Mouse (Mus musculus) frontal cortex, adult 2 months (tissue): ENCODE measurements around the gene Aspa. TPM values are rescaled to one million over a fixed set of nuclear protein-coding genes. Genes with fewer than 3 reads are reported as not detected.
"Not testable (repeated sequence)": the region's sequence is repeated elsewhere in the genome, so short reads cannot be mapped to it uniquely, and the experiment has no call there.

Experiments
- DNase-seq, 2 experiments: peaks; one replicate each; pipeline ENCODE4 v3.0.0; 2022; ENCODE audit warnings: low spot score in 1 of 2; ENCODE audit errors: extremely low spot score in 1 of 2
- polyA plus RNA-seq: library from polyadenylated mRNA; depleted of rRNA; stranded (reverse); fragments of >200 nt; gene quantifications from 2 replicates; pipeline ENCODE4 v1.2.3, GENCODE M21; 2012; rRNA removed

Gene Aspa
- polyA plus RNA-seq, result 26.8 and 29.9 TPM in 2 replicates

DNA sequence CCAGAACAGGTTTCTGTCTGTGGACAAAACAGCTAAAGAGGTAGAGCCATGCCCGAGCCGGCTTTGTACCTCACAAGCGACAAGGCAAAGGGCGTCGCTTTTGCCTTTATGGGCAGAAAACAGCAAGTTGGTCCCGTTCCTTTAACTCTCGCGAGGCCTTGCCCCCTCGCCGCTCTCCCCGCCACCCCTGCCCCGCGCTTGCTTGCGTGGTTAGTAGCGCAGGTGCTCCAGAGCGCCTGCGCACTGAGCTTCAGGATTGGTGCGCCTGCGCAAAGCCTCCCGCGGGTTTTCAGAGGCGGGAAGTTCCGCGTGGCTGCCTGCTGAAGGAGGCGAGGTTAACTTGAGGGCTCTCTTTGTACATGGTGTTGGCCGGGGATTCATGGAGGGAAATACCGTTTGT is at the start of gene Aspa, which contains the start of the genes Gm49340 and Spata22:
Gene Aspa, minus strand, starts transcription at position 155 of the 400 bp plus-strand sequence.
Gene Gm49340, plus strand, starts transcription at position 300 of the 400 bp plus-strand sequence.
Gene Spata22, plus strand, starts transcription at position 300 of the 400 bp plus-strand sequence.
- no peak for DNase-seq

DNA sequence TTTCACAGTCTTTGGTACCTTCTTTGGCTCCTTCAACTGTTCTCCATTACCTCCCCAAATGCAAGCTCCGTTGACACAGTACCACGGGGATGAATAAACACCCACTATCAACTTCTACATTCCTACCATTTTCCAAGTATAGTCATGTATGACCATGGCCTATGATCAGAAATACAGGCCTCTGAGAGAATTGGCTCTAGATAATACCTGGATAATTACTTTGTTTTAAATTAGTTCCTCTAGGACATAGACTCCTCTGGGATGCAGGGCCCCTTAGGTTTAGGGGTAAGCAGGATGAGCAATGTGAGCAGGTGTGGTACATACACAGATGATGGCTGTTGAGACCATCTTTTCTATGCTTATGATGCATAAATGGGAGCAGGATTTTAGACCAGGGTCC is 41.5 kb upstream of the Aspa start, which contains the start of gene Olfr376:
Gene Olfr376, plus strand, starts transcription at position 301 of the 400 bp plus-strand sequence.
- DNase-seq, result no peak

DNA sequence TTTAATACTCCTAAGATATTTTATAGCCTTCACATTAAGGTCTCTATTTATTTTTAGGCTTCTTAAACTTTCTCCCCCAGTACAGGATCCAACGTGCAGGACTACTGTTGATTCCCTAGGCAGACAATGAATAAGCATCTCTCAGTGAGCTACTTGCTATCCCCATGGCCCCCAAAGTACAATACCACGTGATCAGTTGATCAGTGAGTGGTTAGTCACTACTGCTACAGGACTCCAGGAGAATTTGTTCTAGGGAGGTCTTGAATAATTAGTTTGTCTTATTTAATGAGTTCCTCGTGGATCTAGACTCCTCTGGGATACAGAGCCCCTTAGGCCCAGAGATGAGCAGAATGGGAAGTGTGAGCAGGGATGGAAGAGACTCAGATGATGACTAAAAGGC is 21.1 kb upstream of the Aspa start, which contains the start of gene Olfr20:
Gene Olfr20, plus strand, starts transcription at position 301 of the 400 bp plus-strand sequence.
- no peak for DNase-seq

DNA sequence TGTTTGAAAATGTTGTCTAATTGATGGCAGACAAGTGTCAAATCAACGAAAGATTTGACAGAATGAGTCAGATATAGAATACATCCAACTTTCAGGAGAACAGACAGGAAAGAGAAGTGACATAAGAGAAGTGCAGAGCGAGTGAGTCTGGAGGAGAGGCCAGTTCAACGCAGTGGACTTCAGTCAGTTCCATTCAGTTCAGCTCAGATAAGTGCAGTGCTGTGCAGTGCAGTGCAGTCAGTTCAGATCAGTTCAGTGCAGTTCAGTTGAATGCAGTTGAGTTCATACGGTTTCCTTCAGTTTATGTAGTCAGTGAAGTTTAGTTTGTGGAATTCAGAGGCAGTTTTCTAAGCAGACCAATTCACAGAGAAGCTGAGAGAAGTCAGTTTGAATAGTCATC is 7.5 kb upstream of the Aspa start:
- DNase-seq, result no peak

DNA sequence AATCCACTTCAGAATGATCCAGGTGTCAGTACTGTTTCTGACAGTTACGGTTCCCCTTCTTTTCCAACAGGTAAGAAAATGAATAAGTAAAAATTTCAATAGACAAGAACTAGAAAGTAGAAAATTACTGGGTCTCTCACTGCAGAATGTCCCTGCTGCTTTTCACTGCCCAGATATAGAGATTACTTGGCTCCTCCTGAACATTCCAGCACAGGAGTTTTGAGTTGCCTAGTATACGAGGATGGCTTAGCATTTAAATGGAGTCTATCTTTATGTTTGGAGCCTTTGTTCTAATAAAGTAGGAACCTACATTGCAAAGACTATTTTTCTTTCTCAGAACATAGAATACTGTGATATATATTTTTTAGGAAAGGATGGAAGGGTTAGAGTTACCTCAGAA is 4.0 kb upstream of the Aspa start:
- no peak for DNase-seq

DNA sequence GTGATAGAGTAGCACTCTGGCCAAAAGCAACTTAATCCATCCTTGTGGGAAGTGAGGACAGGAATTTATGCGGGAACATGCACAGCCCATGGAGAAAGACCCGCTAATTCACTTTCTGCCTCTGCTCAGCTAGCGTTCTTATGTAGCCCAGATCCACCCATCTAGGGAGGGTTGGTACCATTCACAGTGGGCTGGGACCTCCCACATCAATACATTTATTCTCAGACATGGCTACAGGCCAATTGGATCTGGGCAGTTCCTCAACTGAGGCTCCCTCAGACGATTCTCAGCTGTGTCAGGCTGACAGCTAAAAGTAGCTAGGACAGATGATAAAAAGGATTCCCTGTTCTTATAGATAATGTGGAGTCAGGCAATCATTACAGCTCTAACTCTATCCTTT is 2.0 kb downstream of the Aspa start:
- DNase-seq, result peak; percentile 2 to 37

DNA sequence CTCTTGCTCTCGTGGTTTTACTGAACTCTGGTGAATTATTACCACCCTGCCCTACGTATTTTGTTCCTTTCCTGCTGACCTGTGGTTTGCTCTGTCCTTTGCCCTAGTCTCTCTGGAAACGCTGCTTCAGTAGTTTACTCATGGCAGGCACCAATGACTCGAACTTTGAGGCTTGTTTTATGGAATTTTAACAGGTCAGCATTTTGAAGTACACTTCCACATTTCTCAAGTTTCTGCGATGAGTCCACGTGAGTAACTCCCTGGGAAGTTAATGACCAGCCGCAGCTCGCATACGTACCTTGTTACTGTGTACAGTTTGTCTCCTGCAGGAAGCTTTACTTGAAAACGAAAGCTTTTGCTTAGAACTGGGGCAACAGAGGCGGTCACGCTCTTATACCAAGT is 2.9 kb downstream of the Aspa start:
- DNase-seq, result no peak

DNA sequence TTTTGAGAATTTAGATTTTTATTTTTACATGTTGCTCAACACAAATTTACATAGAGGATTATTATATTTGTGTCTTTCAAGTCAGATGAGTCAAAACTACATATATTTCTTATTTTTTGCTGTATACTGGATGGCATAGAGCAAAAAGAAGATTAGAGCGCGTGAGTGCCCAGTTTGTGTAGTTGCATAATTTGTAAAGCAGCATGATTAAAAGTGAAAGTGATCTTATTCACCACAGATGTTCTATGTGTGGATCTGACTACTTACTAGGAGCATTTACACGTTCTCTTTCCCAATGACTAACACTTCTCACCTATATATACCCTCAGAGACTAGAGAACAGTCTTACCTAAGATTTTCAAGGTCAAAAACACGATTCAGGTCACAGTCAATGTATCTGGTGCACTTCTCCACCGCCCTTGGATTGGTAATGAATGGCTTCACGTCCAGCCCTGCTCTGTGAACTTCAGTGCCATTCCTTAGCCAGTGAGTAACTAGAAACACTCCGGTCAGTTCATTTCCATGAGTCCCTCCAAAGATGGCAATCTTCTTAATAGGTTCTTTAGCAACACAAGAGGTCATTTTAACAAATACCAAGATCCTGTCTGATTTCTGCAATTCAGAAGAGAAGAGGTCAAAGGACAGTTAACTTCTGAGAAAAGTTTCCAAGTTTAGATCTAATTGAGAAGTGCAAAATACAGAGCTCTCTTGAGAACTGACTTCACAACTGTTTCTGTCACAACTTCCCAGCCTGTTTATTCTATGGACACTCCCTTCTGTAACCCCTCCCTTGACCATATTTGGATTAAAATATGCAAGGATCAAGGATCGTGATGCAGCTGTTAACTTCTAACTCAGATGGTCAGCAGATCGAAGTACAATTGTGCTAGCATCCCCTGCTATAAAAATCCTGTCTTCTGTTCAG is 5.2 kb downstream of the Aspa start:
- DNase-seq, result no peak

DNA sequence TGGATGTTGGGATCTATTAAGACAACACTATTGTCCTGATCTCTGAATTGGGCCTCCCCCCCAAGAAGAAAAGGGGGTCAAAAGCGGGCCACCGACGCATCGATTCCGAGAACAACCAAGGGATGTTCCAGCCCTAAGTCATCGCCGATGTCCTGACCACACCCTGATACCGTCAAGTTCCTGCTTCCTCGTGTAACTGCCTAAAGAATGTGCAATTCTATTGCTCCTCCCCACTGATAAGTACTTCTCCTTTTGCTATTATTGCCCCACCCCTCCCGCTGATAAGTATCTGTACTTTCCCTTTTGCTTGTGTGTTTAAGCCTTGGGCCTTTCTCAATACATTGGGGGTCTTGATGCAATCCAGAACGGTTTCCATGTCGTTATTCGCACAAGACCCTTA is 8.3 kb downstream of the Aspa start:
- not testable (repeated sequence) for DNase-seq

DNA sequence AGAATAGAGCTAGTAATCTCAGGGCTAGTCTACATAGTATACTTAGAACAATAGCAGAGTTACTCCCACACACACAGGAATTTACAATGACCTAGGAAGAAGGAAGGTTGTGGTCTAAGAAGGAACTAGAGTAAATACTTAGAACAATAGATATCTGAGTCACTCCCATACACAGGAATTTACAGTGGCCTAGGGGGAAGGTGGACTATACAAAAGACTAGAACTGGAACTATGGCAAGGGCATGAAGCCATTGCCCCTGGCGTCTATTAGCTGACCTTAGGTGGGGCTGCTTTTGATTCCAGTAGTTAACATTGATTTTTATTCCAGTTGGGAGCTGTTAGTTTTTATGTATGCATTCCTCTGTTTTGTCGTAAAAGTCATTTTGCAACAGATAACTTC is 10.8 kb downstream of the Aspa start:
- not testable (repeated sequence) for DNase-seq

DNA sequence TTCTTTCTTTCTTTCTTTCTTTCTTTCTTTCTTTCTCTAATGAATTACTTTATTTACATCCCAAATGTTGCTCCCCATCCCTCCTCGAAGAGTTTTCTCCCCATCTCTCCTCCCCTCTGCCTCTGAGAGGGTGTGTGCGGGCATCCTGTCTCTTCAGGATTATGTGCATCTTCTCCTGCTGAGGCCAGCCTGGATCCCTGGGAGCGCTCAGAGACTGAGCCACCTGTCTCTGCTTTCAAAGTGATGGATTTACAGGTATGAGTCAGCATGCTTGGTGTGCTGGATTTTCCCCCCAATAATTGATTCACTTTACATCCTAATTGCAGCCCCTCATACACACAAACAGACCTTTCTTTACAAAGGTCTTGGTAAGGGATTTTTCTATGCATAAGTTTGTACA is 13.4 kb downstream of the Aspa start:
- DNase-seq, result no peak

DNA sequence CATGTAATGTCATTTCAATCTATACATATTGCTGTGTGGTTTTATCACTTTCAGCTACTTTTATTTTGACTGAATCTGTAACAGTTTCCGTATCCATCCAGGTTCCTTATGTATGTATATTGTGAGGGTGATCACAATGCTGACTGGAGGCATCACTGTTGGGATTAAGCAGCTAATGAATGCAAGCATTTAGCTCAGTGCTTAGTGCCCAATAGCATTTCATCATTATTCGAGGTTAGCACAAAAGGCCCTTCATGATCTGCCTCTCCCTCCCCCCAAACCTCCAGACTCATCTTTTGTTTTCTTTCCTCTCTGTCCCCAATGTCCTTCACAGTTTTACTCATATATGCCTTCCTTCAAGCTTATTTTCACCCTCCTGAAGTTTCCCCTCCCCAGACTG is 26.3 kb downstream of the Aspa start:
- DNase-seq, result no peak

DNA sequence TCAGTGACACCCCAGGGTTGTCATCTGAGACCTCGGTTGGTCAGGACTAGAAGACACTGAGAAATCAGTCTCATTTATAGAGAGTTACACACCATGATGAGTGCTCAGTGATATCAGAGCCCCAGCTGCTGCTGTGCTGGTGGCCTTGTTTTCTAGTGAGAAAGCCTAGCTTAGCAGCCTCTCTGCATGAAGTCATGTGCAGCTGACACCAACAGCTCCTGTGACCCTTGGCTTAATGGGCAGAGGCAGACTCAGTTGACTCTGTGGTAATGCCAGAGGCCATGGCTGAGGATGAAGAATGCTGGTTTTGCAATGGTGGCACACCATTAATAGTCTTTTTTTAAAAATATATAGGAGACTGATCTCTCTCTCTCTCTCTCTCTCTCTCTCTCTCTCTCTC is 39.8 kb downstream of the Aspa start:
- DNase-seq, result no peak

DNA sequence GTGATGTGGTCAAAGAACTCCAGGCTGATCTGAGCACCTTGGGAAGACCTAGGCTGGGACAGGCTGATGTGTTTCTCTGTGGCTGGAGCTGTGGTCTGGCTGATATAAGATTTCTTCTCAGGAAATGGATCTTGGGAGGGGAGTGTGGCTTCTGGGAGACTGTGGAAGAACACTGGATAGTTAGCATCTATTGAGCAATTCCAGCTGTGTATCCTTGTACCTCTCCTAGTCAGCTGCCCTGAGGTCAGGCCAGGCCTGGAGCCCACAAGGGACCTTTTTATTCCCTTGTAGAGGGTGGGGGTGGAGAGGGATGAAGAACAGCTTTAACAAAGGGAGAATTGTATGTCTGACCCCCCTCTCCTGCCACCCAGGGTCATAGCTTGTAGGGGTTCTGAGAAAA is 45.0 kb downstream of the Aspa start:
- peak in 1 of 2 experiments; percentile 15 for DNase-seq

DNA sequence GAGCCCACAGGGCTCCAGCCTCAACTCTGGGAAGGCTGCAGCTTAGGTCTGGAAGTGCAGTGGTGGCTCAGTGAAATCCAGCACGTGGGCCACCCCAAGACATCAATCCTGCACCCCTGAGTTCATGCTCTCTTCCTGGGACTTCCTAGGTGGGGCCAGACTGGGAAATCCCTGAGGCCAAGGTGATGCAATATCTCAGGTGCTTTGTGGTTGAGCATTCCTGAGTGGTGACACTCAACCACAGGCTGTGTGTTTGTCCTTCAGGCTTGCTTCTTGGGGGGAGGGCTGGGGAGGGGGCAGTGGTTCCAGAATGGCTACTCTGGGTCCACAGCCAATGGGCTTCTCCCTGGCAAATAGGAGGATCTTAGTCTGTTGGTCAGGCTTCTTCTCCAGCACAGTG is 45.5 kb downstream of the Aspa start:
- no peak for DNase-seq

DNA sequence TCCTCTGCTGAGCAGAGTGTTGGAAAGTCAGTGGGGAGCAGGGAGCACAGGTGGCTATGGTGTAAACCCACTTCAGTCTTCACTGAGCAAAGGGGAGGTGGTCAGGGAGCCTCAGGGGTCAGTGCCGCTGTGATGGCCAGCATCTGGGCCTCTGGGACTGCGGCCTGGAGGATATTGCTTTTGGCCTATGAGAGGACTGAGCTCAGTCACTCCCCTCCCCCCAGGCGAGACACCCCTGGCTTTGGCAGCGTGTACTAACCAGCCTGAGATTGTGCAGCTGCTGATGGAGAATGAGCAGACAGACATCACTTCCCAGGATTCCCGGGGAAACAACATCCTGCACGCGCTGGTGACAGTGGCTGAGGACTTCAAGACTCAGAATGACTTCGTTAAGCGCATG is 46.0 kb downstream of the Aspa start:
- no peak for DNase-seq

DNA sequence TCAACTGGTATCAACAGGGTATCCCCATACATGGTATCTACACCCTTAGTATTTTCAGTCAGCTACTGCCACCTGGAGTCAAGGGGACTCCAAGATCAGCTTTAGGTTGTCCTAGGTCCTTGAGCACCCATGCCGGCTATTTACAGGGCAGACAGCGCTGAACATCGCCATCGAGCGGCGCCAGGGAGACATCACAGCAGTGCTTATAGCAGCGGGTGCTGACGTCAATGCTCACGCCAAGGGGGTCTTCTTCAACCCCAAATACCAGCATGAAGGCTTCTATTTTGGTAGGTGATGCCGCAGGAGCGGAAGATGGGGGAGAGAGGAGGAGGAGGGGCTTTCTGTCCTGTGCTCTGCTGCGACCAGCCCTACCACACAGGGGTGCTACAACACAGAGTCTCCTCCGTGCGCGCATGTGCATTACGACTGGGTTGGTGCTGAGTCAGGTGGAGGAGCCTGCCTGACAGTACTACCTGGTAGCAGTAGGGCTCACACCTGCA is 47.8 kb downstream of the Aspa start:
- DNase-seq, result peak; percentile 77 to 82

DNA sequence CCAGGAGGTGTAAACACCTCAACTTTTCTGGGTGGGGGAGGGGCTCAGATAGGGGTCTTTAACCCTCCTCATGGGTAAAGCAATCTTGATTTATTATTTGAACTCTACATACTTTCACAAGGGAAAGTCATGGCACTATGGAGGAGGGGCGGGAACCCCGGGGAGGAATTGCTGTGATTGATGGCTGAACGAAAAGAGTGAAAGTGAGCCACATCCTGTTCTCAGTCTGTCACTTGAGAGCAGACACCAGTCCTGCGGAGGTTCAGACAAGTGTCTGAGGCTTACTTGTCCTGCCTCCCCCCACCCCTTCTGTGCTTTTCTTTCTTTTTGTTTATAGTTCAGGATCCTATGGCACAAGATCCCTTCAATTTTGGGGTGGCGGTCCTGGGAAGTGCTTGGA is 48.7 kb downstream of the Aspa start:
- DNase-seq, result no peak

DNA sequence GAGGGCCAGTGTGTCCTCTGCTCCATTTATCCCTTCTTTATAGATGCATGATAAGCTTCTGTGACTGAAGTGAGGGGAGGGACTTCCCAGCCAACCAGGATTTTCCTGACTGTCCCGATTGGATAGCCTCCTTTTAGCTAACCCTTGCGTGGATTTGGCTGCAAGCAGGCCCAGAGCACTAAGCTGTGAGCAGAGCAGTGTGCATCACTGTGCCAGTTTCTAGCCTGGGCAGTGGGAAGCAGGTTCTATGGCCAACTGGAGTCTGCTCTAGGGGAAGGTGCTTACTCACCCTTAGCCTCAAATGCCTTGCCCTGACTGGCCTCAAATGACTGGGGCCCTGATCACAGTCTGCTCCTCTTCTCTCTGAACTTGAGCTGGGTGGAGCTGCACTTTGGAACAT is 54.6 kb downstream of the Aspa start:
- no peak for DNase-seq

DNA sequence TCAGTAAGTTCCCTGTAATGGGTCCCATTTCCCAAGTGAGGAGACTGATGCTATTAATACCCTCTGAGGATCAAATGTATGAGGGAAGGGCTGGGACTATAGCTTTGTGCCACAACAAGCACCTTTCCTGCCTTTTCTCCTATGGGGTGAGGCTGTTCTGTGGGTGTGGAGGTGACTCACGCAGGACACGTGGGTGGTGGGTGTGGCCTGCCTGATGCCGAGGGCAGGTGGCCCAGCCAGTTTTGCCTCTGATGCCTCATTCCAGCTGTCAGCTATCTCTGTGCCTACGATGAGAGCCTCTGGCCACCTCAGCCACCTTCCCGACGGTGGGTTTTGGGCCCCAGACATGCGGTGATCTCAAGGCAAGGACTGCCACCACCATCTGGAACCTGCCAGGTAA is 62.1 kb downstream of the Aspa start, which contains the start of gene Trpv3:
Gene Trpv3, plus strand, starts transcription at position 122 of the 400 bp plus-strand sequence.
- no peak for DNase-seq

DNA sequence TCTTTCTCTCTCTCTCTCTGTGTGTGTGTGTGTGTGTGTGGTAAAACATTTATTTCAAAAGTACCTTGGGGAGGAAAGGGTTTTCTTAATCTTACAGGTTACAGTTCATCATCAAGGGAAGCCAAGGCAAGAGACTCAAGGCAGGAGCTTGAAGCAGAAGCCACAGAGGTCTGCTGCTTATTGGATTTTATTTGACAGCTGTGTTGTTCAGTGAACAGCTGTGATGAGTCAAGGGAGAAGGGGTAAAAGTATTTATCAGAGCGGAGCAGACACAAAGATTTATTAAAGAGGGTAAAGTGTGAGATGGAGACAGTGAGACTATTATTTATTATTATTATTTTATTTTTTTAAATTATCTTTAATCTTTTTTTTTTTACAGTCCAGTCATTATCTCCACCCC is 68.0 kb downstream of the Aspa start:
- DNase-seq, result no peak

DNA sequence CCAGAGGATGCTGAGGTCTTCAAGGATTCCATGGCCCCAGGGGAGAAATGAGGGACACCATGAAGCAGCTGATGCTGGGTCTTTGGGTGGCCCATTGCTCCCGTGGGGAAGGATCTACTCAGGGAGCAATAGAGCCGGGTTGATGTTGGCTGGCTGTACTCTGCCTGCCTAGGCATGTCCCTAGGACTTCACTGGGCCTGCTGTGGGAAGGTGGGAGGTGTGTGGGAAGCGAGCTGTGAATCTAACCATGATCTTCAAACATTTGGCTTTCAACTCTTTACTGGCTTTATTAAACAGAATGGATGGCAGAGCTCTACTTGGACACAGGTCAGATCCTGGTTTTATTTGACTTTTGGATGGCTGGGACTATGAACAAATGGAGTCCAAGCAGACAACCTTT is 68.9 kb downstream of the Aspa start:
- DNase-seq, result no peak
